ENCODE assay signal across 11 mouse cellular contexts in genomic region chr4:98104911-98105702, GRCm38 (mm10).
DNase-seq lines count a peak whose midpoint lies in the region; ATAC-seq lines count a peak whose summit lies in the region.
"Had no signal": no experiment of that assay in that cellular context is flagged by ENCODE, and none has a peak within 500 bp of the region (broad histone marks: within the 10 kb centered on the region; RNA-seq: fewer than 3 reads in every experiment).

No protein-coding gene starts in this region.

- H3K4me2 ChIP-seq in embryonic facial prominence, embryonic 12.5 days (replicated peaks) = no peak overlapping the region
- H3K4me2 ChIP-seq in hindbrain, embryonic 12.5 days (replicated peaks) = no peak overlapping the region
- H3K4me2 ChIP-seq in hindbrain, embryonic 14.5 days (replicated peaks) = no peak overlapping the region
- no peak overlapping the region; the same call in 1 of the 2 replicates for H3K4me2 ChIP-seq in limb, embryonic 11.5 days (ENCODE audit: low read depth, severe bottlenecking)
- H3K4me2 ChIP-seq: lung, embryonic 15.5 days had no signal

- H3K27me3 ChIP-seq in embryonic facial prominence, embryonic 12.5 days = no peaks in the 10 kb centered on the region
- H3K27me3 ChIP-seq in embryonic facial prominence, embryonic 10.5 days (replicated peaks; ENCODE audit: low read depth, poor library complexity, severe bottlenecking) = peaks cover 36% of the 10 kb centered on the region
- H3K27me3 ChIP-seq in hindbrain, embryonic 12.5 days = no peaks in the 10 kb centered on the region
- no peaks in the 10 kb centered on the region for H3K27me3 ChIP-seq in hindbrain, embryonic 14.5 days (ENCODE audit: control insufficient read depth, insufficient read depth, low read length)
- no peaks in the 10 kb centered on the region for H3K27me3 ChIP-seq in limb, embryonic 11.5 days (ENCODE audit: control insufficient read depth, insufficient read depth, low read length)
- H3K27me3 ChIP-seq: lung, embryonic 15.5 days; Patski had no signal

- no peak for DNase-seq in embryonic facial prominence, embryonic 10.5 days (ENCODE audit: low spot score)
- no peak for DNase-seq in hindbrain, embryonic 14.5 days (ENCODE audit: low spot score)
- peak; percentile 31 for DNase-seq in brain, adult 2 months (ENCODE audit: low read depth, low spot score)
- peak; percentile 49 for DNase-seq in limb, embryonic 11.5 days (ENCODE audit: low spot score)
- no peak for DNase-seq in right cerebral cortex, adult 2 months (ENCODE audit: low spot score in 2 of 2)
- DNase-seq: right cerebral cortex, adult 18-20 months had no signal

- no peak overlapping the region for H3K4me3 ChIP-seq in embryonic facial prominence, embryonic 12.5 days
- H3K4me3 ChIP-seq in embryonic facial prominence, embryonic 10.5 days = no peak overlapping the region
- no peak overlapping the region for H3K4me3 ChIP-seq in hindbrain, embryonic 12.5 days
- no peak overlapping the region for H3K4me3 ChIP-seq in hindbrain, embryonic 14.5 days (replicated peaks; ENCODE audit: low read length)
- H3K4me3 ChIP-seq in limb, embryonic 11.5 days (ENCODE audit: low read depth, low read length) = no peak overlapping the region
- H3K4me3 ChIP-seq: lung, embryonic 15.5 days had no signal

- H3K36me3 ChIP-seq in embryonic facial prominence, embryonic 12.5 days = no peaks in the 10 kb centered on the region
- H3K36me3 ChIP-seq in embryonic facial prominence, embryonic 10.5 days (replicated peaks) = no peaks in the 10 kb centered on the region
- no peaks in the 10 kb centered on the region for H3K36me3 ChIP-seq in hindbrain, embryonic 12.5 days
- no peaks in the 10 kb centered on the region for H3K36me3 ChIP-seq in hindbrain, embryonic 14.5 days (replicated peaks; ENCODE audit: control insufficient read depth, insufficient read depth)
- H3K36me3 ChIP-seq in limb, embryonic 11.5 days (ENCODE audit: control insufficient read depth, insufficient read depth, low read length) = no peaks in the 10 kb centered on the region
- H3K36me3 ChIP-seq: lung, embryonic 15.5 days had no signal

- peak overlapping the region; percentile 91 for H3K27ac ChIP-seq in embryonic facial prominence, embryonic 12.5 days
- no peak overlapping the region for H3K27ac ChIP-seq in embryonic facial prominence, embryonic 10.5 days (replicated peaks)
- 0 out of 2 replicates have a peak overlapping the region, but pooled peaks have one; percentile 92 for H3K27ac ChIP-seq in hindbrain, embryonic 12.5 days
- H3K27ac ChIP-seq in hindbrain, embryonic 14.5 days = no peak overlapping the region; the same call in 1 of the 2 replicates
- H3K27ac ChIP-seq in limb, embryonic 11.5 days (replicated peaks; ENCODE audit: low read depth, low read length) = peak overlapping the region; percentile 94; the same call in 1 of the 2 replicates
- H3K27ac ChIP-seq: lung, embryonic 15.5 days had no signal

- H3K9ac ChIP-seq in embryonic facial prominence, embryonic 12.5 days = no peak overlapping the region
- no peak overlapping the region for H3K9ac ChIP-seq in hindbrain, embryonic 12.5 days
- H3K9ac ChIP-seq in hindbrain, embryonic 14.5 days = no peak overlapping the region
- no peak overlapping the region for H3K9ac ChIP-seq in limb, embryonic 11.5 days (ENCODE audit: low read length)
- H3K9ac ChIP-seq: lung, embryonic 15.5 days had no signal

- no peak for ATAC-seq in embryonic facial prominence, embryonic 12.5 days (ENCODE audit: insufficient number of reproducible peaks, insufficient read depth, low FRiP score, low TSS enrichment)
- no peak for ATAC-seq in hindbrain, embryonic 12.5 days (ENCODE audit: low FRiP score)
- no peak for ATAC-seq in hindbrain, embryonic 14.5 days (ENCODE audit: low FRiP score)
- no peak for ATAC-seq in limb, embryonic 11.5 days (ENCODE audit: insufficient number of reproducible peaks, low FRiP score, low TSS enrichment, low read depth)
- ATAC-seq in megakaryocyte progenitor cell, adult 5-6 weeks (replicated peaks; ENCODE audit: poor library complexity) = no peak
- ATAC-seq: Patski had no signal

- no peaks in the 10 kb centered on the region for H3K9me3 ChIP-seq in embryonic facial prominence, embryonic 12.5 days
- H3K9me3 ChIP-seq in embryonic facial prominence, embryonic 10.5 days = no peaks in the 10 kb centered on the region
- H3K9me3 ChIP-seq in hindbrain, embryonic 12.5 days (replicated peaks) = no peaks in the 10 kb centered on the region
- H3K9me3 ChIP-seq in hindbrain, embryonic 14.5 days (ENCODE audit: control insufficient read depth, low read length) = no peaks in the 10 kb centered on the region
- no peaks in the 10 kb centered on the region for H3K9me3 ChIP-seq in limb, embryonic 11.5 days (ENCODE audit: control insufficient read depth, low read length)
- H3K9me3 ChIP-seq: lung, embryonic 15.5 days had no signal

- WGBS in embryonic facial prominence, embryonic 12.5 days = 54% methylated on average over 9 of the region's 9 CpGs
- 69% methylated on average over 9 of the region's 9 CpGs for WGBS in embryonic facial prominence, embryonic 10.5 days
- 61% methylated on average over 9 of the region's 9 CpGs for WGBS in hindbrain, embryonic 12.5 days
- 63% methylated on average over 9 of the region's 9 CpGs for WGBS in hindbrain, embryonic 14.5 days
- 19% methylated on average over 9 of the region's 9 CpGs for WGBS in limb, embryonic 11.5 days

- peaks cover 76% of the 10 kb centered on the region for H3K4me1 ChIP-seq in embryonic facial prominence, embryonic 12.5 days
- H3K4me1 ChIP-seq in embryonic facial prominence, embryonic 10.5 days = peaks cover 86% of the 10 kb centered on the region
- H3K4me1 ChIP-seq in hindbrain, embryonic 12.5 days = peaks cover 87% of the 10 kb centered on the region
- H3K4me1 ChIP-seq in hindbrain, embryonic 14.5 days (replicated peaks; ENCODE audit: control insufficient read depth, insufficient read depth, low read length) = peaks cover 50% of the 10 kb centered on the region
- peaks cover 73% of the 10 kb centered on the region for H3K4me1 ChIP-seq in limb, embryonic 11.5 days (ENCODE audit: control insufficient read depth, insufficient read depth, low read length)

Comparison
In these comparisons a context has a peak if more than half of its experiments do, and no peak if none do; other contexts are left out.
1. H3K27ac ChIP-seq: peak in embryonic facial prominence, embryonic 12.5 days (single experiment), hindbrain, embryonic 12.5 days (single experiment) and limb, embryonic 11.5 days (single experiment); none in embryonic facial prominence, embryonic 10.5 days (single experiment) and hindbrain, embryonic 14.5 days (single experiment).
2. DNase-seq: peak in brain, adult 2 months (single experiment) and limb, embryonic 11.5 days (single experiment); none in embryonic facial prominence, embryonic 10.5 days (single experiment), hindbrain, embryonic 14.5 days (single experiment) and right cerebral cortex, adult 2 months (0 of 2).